Mouse (Mus musculus) forebrain, embryonic 14.5 days (tissue): ENCODE results near the gene Snx29. TPM values are rescaled to one million over a fixed set of nuclear protein-coding genes. Genes with fewer than 3 reads are reported as not detected.

ENCODE experiments used
- ATAC-seq: fragments of 200-750 bp; cut with Nextera tagmentation; 2 replicates; pipeline ENCODE4 v1.8.0; 2017; ENCODE audit warnings: mild to moderate bottlenecking, moderate library complexity
- DNase-seq: peaks from one replicate; pipeline ENCODE4 v3.0.0-alpha.2; 2015; ENCODE audit warnings: low spot score
- H3K27ac ChIP-seq: fragments of 300-500 bp; sonication (generic); 2 replicates; pipeline ENCODE4 v1.5.1; 2014; ENCODE audit warnings: low read depth, mild to moderate bottlenecking, control low read depth, low read length, moderate library complexity
- H3K27me3 ChIP-seq: fragments of 300-500 bp; sonication (generic); replicated peaks from 2 replicates; pipeline ENCODE4 v1.6.1; 2014; ENCODE audit warnings: low read length, control low read depth, mixed read lengths; ENCODE audit not compliant: control insufficient read depth, insufficient read depth
- H3K36me3 ChIP-seq: fragments of 300-500 bp; sonication (generic); 2 replicates; pipeline ENCODE4 v1.6.1; 2014; ENCODE audit warnings: low read length, control low read depth; ENCODE audit not compliant: control insufficient read depth, insufficient read depth
- H3K4me1 ChIP-seq: fragments of 300-500 bp; sonication (generic); 2 replicates; pipeline ENCODE4 v1.6.1; 2014; ENCODE audit warnings: antibody characterized with exemption, low read length, control low read depth; ENCODE audit not compliant: control insufficient read depth, insufficient read depth
- H3K4me2 ChIP-seq: fragments of 300-500 bp; sonication (generic); 2 replicates; pipeline ENCODE4 v1.6.1; 2014; ENCODE audit warnings: mild to moderate bottlenecking, control low read depth, low read length
- H3K4me3 ChIP-seq: fragments of 300-500 bp; sonication (generic); 2 replicates; pipeline ENCODE4 v1.5.1; 2014; ENCODE audit warnings: low read depth, low read length, control low read depth
- H3K9ac ChIP-seq: fragments of 300-500 bp; sonication (generic); 2 replicates; pipeline ENCODE4 v1.6.1; 2014; ENCODE audit warnings: mild to moderate bottlenecking, low read length, control low read depth, moderate library complexity
- H3K9me3 ChIP-seq: fragments of 300-500 bp; sonication (generic); replicated peaks from 2 replicates; pipeline ENCODE4 v1.6.1; 2016; ENCODE audit warnings: low read length, control low read depth, mixed read lengths; ENCODE audit not compliant: control insufficient read depth
- WGBS: fragments of 180-500 bp; shearing (Covaris S2); extraction: QIAGEN DNeasy Blood & Tissue Kit; methylation state at CpG from one replicate; pipeline ENCODE4 v1.1.7; 2014; 5-methylcytosine and 5-hydroxymethylcytosine counted together
- polyA plus RNA-seq: library from polyadenylated mRNA; unstranded; fragments of >200 nt; fragmentation: Nextera tagmentation; extraction: Ambion mirVana; gene quantifications from 2 replicates; pipeline ENCODE4 v1.2.1, GENCODE M21; 2014

Gene Snx29
- polyA plus RNA-seq, 1 experiment from 2014 or later: 3.8 TPM

- Histone ChIP-seq H3K4me2 (no peak overlapping the region), H3K27ac (no peak overlapping the region), H3K9ac (no peak overlapping the region), H3K9me3 (no peaks in the 10 kb centered on the region), H3K4me3 (no peak overlapping the region), H3K27me3 (no peaks in the 10 kb centered on the region), H3K36me3 (0 out of 2 replicates have a peak, but pooled peaks cover 2% of the 10 kb centered on the region), H3K4me1 (no peaks in the 10 kb centered on the region)
- ATAC-seq (no peak), DNase-seq (no peak)
- 87% methylated on average over 8 of the region's 8 CpGs for WGBS
These were observed 434.8 kb downstream of the Snx29 start for GRCm38 (mm10) chr16:11757471-11757870.

GRCm38 (mm10) chr16:11757951-11758350, 435.2 kb downstream of the Snx29 start:
- 85% methylated on average over 7 of the region's 7 CpGs for WGBS

GRCm38 (mm10) chr16:11772318-11772717, 449.6 kb downstream of the Snx29 start:
- WGBS: 76% methylated on average over 2 of the region's 2 CpGs
- no peaks in the 10 kb centered on the region for H3K27me3 ChIP-seq
- H3K9me3 ChIP-seq: no peaks in the 10 kb centered on the region; the same call in 1 of the 2 replicates
- H3K4me2 ChIP-seq: no peak overlapping the region
- H3K4me3 ChIP-seq: no peak overlapping the region
- no peak overlapping the region for H3K9ac ChIP-seq
- H3K4me1 ChIP-seq: no peaks in the 10 kb centered on the region
- H3K36me3 ChIP-seq: no peaks in the 10 kb centered on the region
- DNase-seq: no peak
- no peak for ATAC-seq
- H3K27ac ChIP-seq: no peak overlapping the region

More at GRCm38 (mm10) chr16:11757951-11758350, 435.2 kb downstream of the Snx29 start:
- Histone ChIP-seq H3K27me3 (no peaks in the 10 kb centered on the region), H3K4me3 (no peak overlapping the region), H3K27ac (no peak overlapping the region), H3K9me3 (no peaks in the 10 kb centered on the region), H3K36me3 (0 out of 2 replicates have a peak, but pooled peaks cover 2% of the 10 kb centered on the region), H3K4me2 (no peak overlapping the region), H3K4me1 (no peaks in the 10 kb centered on the region), H3K9ac (no peak overlapping the region)
- no peak for DNase-seq
- no peak for ATAC-seq

- 88% methylated on average over 1 of the region's 1 CpGs for WGBS
- Histone ChIP-seq H3K27me3 (no peaks in the 10 kb centered on the region), H3K4me3 (no peak overlapping the region), H3K4me1 (no peaks in the 10 kb centered on the region), H3K36me3 (no peaks in the 10 kb centered on the region), H3K9ac (no peak overlapping the region), H3K4me2 (no peak overlapping the region), H3K27ac (no peak overlapping the region), H3K9me3 (no peaks in the 10 kb centered on the region; the same call in 1 of the 2 replicates)
- no peak for ATAC-seq
- DNase-seq: no peak
These were observed 451.6 kb downstream of the Snx29 start for GRCm38 (mm10) chr16:11774321-11774720.

GRCm38 (mm10) chr16:11776528-11776927, 453.8 kb downstream of the Snx29 start:
- WGBS: 39% methylated on average over 3 of the region's 3 CpGs
- peak; percentile 29 for DNase-seq
- Histone ChIP-seq H3K27ac (no peak overlapping the region), H3K9ac (no peak overlapping the region), H3K36me3 (no peaks in the 10 kb centered on the region), H3K4me1 (no peaks in the 10 kb centered on the region), H3K4me2 (no peak overlapping the region), H3K4me3 (no peak overlapping the region), H3K27me3 (no peaks in the 10 kb centered on the region), H3K9me3 (no peaks in the 10 kb centered on the region)
- ATAC-seq: peak; percentile 46; the same call in 1 of the 2 replicates

- Histone ChIP-seq H3K9ac (no peak overlapping the region), H3K36me3 (no peaks in the 10 kb centered on the region), H3K27me3 (no peaks in the 10 kb centered on the region), H3K4me2 (no peak overlapping the region), H3K27ac (no peak overlapping the region), H3K4me3 (no peak overlapping the region), H3K4me1 (no peaks in the 10 kb centered on the region), H3K9me3 (no peaks in the 10 kb centered on the region)
- 85% methylated on average over 5 of the region's 5 CpGs for WGBS
- ATAC-seq: no peak
- DNase-seq: no peak
These were observed 455.5 kb downstream of the Snx29 start for GRCm38 (mm10) chr16:11778191-11778590.

GRCm38 (mm10) chr16:11778715-11779460, 456.2 kb downstream of the Snx29 start:
- DNase-seq: no peak
- no peak for ATAC-seq

GRCm38 (mm10) chr16:11782082-11782481, 459.4 kb downstream of the Snx29 start:
- H3K4me2 ChIP-seq: no peak overlapping the region
- WGBS: 38% methylated on average over 2 of the region's 2 CpGs
- ATAC-seq (no peak; the same call in 1 of the 2 replicates), DNase-seq (peak; percentile 34)
- no peaks in the 10 kb centered on the region for H3K27me3 ChIP-seq
- no peak overlapping the region; the same call in 1 of the 2 replicates for H3K27ac ChIP-seq
- H3K4me3 ChIP-seq: no peak overlapping the region
- H3K9me3 ChIP-seq: no peaks in the 10 kb centered on the region
- H3K4me1 ChIP-seq: no peaks in the 10 kb centered on the region
- H3K9ac ChIP-seq: no peak overlapping the region
- no peaks in the 10 kb centered on the region for H3K36me3 ChIP-seq

More at GRCm38 (mm10) chr16:11778715-11779460, 456.2 kb downstream of the Snx29 start:
- H3K4me2 ChIP-seq: no peak overlapping the region
- H3K9me3 ChIP-seq: no peaks in the 10 kb centered on the region
- H3K4me1 ChIP-seq: no peaks in the 10 kb centered on the region
- no peak overlapping the region for H3K27ac ChIP-seq
- H3K9ac ChIP-seq: no peak overlapping the region
- no peak overlapping the region for H3K4me3 ChIP-seq
- WGBS: 87% methylated on average over 9 of the region's 9 CpGs
- H3K27me3 ChIP-seq: no peaks in the 10 kb centered on the region
- no peaks in the 10 kb centered on the region for H3K36me3 ChIP-seq

GRCm38 (mm10) chr16:11783337-11783736, 460.6 kb downstream of the Snx29 start:
- no peak for DNase-seq
- H3K4me2 ChIP-seq: no peak overlapping the region
- no peak for ATAC-seq
- no peak overlapping the region for H3K9ac ChIP-seq
- H3K36me3 ChIP-seq: no peaks in the 10 kb centered on the region
- H3K27me3 ChIP-seq: no peaks in the 10 kb centered on the region
- H3K9me3 ChIP-seq: no peaks in the 10 kb centered on the region
- no peak overlapping the region for H3K27ac ChIP-seq
- no peaks in the 10 kb centered on the region for H3K4me1 ChIP-seq
- no peak overlapping the region for H3K4me3 ChIP-seq
